Mouse (Mus musculus) cerebellum, postnatal 25 days (tissue): ENCODE data around the gene Ptges3.
A peak's percentile ranks its signal among the peaks of the same experiment; 100 is the strongest.
"Not testable (repeated sequence)": the region's sequence is repeated elsewhere in the genome, so short reads cannot be mapped to it uniquely, and the experiment has no call there.

Source experiments
- DNase-seq, 2 experiments: peaks; one replicate each; pipeline ENCODE4 v3.0.0; 2021; ENCODE audit warnings: mixed read lengths in 2 of 2

The Ptges3 gene

GRCm38 (mm10) chr10:128059207-128059981 lies 640 bp downstream of the Ptges3 start:
- DNase-seq, result peak in 1 of 2 experiments; percentile 56

- DNase-seq, result no peak
Observed at GRCm38 (mm10) chr10:128061109-128061508, 2.4 kb downstream of the Ptges3 start.

- DNase-seq, result no peak
Observed at GRCm38 (mm10) chr10:128062221-128062989, 3.7 kb downstream of the Ptges3 start.

- DNase-seq, result no peak
Observed at GRCm38 (mm10) chr10:128066072-128066471, 7.3 kb downstream of the Ptges3 start.

- no peak for DNase-seq
Observed at GRCm38 (mm10) chr10:128069201-128069600, 10.4 kb downstream of the Ptges3 start.

GRCm38 (mm10) chr10:128070432-128070831 lies 11.7 kb downstream of the Ptges3 start:
- DNase-seq, result not testable (repeated sequence)

GRCm38 (mm10) chr10:128078269-128078668 lies 19.5 kb downstream of the Ptges3 start:
- DNase-seq, result not testable (repeated sequence)

GRCm38 (mm10) chr10:128080496-128080895 lies 21.7 kb downstream of the Ptges3 start:
- peak in 1 of 2 experiments; percentile 49 for DNase-seq

GRCm38 (mm10) chr10:128081807-128082476 lies 23.2 kb downstream of the Ptges3 start:
- DNase-seq, result peak in 1 of 2 experiments; percentile 40

- no peak for DNase-seq
Observed at GRCm38 (mm10) chr10:128082477-128082808, 23.7 kb downstream of the Ptges3 start.

- DNase-seq, result peak; percentile 98
Observed at GRCm38 (mm10) chr10:128082880-128083421, 24.2 kb downstream of the Ptges3 start, which contains the start of gene Atp5b. Atp5b (plus strand) TSS chr10:128083273.

GRCm38 (mm10) chr10:128083688-128084087 lies 24.9 kb downstream of the Ptges3 start:
- peak in 1 of 2 experiments; percentile 57 for DNase-seq

- DNase-seq, result no peak
Observed at GRCm38 (mm10) chr10:128084160-128084559, 25.4 kb downstream of the Ptges3 start.

GRCm38 (mm10) chr10:128086391-128086790 lies 27.6 kb downstream of the Ptges3 start:
- peak in 1 of 2 experiments; percentile 51 for DNase-seq

- DNase-seq, result peak; percentile 47 to 55
Observed at GRCm38 (mm10) chr10:128087216-128087615, 28.5 kb downstream of the Ptges3 start.

GRCm38 (mm10) chr10:128088181-128088580 lies 29.4 kb downstream of the Ptges3 start:
- DNase-seq, result no peak

- DNase-seq, result no peak
Observed at GRCm38 (mm10) chr10:128089842-128090241, 31.1 kb downstream of the Ptges3 start.

- peak; percentile 90 to 93 for DNase-seq
Observed at GRCm38 (mm10) chr10:128090651-128091563, 32.2 kb downstream of the Ptges3 start.

- DNase-seq, result peak; percentile 68 to 77
Observed at GRCm38 (mm10) chr10:128091564-128092505, 33.1 kb downstream of the Ptges3 start, which contains the start of gene Baz2a. Baz2a (plus strand) TSS chr10:128091577.
